Mouse (Mus musculus) myocyte (in vitro differentiated cells): Measurements from ENCODE around the gene Pdgfra. TPM values are rescaled to one million over a fixed set of nuclear protein-coding genes. Genes with fewer than 3 reads are reported as not detected.

Source experiments
- H3K27me3 ChIP-seq: one replicate; pipeline ENCODE4 v1.6.1; 2011; ENCODE audit not compliant: control insufficient read depth, insufficient read depth, insufficient read length
- H3K36me3 ChIP-seq: one replicate; pipeline ENCODE4 v1.6.1; 2011; ENCODE audit not compliant: control insufficient read depth, insufficient read depth
- H3K4me2 ChIP-seq: one replicate; pipeline ENCODE4 v1.6.1; 2011; ENCODE audit warnings: low read depth, control low read depth
- H3K4me3 ChIP-seq: one replicate; pipeline ENCODE4 v1.5.1; 2011; ENCODE audit warnings: mild to moderate bottlenecking, control low read depth, moderate library complexity
- H3K79me2 ChIP-seq: one replicate; pipeline ENCODE4 v1.6.1; 2011; ENCODE audit not compliant: control insufficient read depth, insufficient read depth
- H3ac ChIP-seq: one replicate; pipeline ENCODE4 v1.6.1; 2011; ENCODE audit not compliant: control insufficient read depth, insufficient read length
- CEBPB ChIP-seq: IDR thresholded peaks from 2 replicates; pipeline ENCODE4 v1.6.1; 2011; ENCODE audit warnings: mild to moderate bottlenecking, moderate library complexity; ENCODE audit not compliant: poor library complexity, insufficient read depth, severe bottlenecking
- E2F4 ChIP-seq: IDR thresholded peaks from one replicate; pipeline ENCODE4 v1.6.1; 2011; ENCODE audit warnings: mild to moderate bottlenecking, control low read depth, moderate library complexity; ENCODE audit not compliant: insufficient read depth
- MAX ChIP-seq: IDR thresholded peaks from one replicate; pipeline ENCODE4 v1.6.1; 2011; ENCODE audit warnings: low read depth, mild to moderate bottlenecking, control low read depth
- MYOD1 ChIP-seq, 3 experiments: IDR thresholded peaks; one replicate each; pipeline ENCODE4 v1.6.1; 2011; ENCODE audit warnings: control low read depth in 2 of 3, low read depth in 2 of 3, mild to moderate bottlenecking in 2 of 3, moderate library complexity in 1 of 3; ENCODE audit not compliant: insufficient read length in 2 of 3, control insufficient read depth in 1 of 3
- MYOG ChIP-seq, 3 experiments: IDR thresholded peaks; one replicate each; pipeline ENCODE4 v1.6.1; 2011; ENCODE audit warnings: control low read depth in 2 of 3, low read depth in 2 of 3, mild to moderate bottlenecking in 2 of 3; ENCODE audit not compliant: insufficient read length in 2 of 3, control insufficient read depth in 1 of 3, insufficient read depth in 1 of 3
- POLR2A ChIP-seq: IDR thresholded peaks from one replicate; pipeline ENCODE4 v1.6.1; 2011; ENCODE audit warnings: low read depth, mild to moderate bottlenecking, control low read depth, moderate library complexity; ENCODE audit not compliant: insufficient read length
- POLR2AphosphoS2 ChIP-seq: IDR thresholded peaks from one replicate; pipeline ENCODE4 v1.6.1; 2011; ENCODE audit warnings: low read depth, control low read depth; ENCODE audit not compliant: insufficient read length
- REST ChIP-seq: IDR thresholded peaks from one replicate; pipeline ENCODE4 v1.6.1; 2011; ENCODE audit warnings: mild to moderate bottlenecking, control low read depth, moderate library complexity; ENCODE audit not compliant: insufficient read depth, insufficient read length
- SRF ChIP-seq: IDR thresholded peaks from one replicate; pipeline ENCODE4 v1.6.1; 2011; ENCODE audit warnings: low read depth; ENCODE audit not compliant: control insufficient read depth, insufficient read length
- TCF12 ChIP-seq: IDR thresholded peaks from one replicate; pipeline ENCODE4 v1.6.1; 2011; ENCODE audit warnings: mild to moderate bottlenecking, control low read depth; ENCODE audit not compliant: poor library complexity, insufficient read depth, severe bottlenecking
- TCF3 ChIP-seq: IDR thresholded peaks from one replicate; pipeline ENCODE4 v1.6.1; 2011; ENCODE audit warnings: low read depth, control low read depth; ENCODE audit not compliant: insufficient read length
- USF1 ChIP-seq: IDR thresholded peaks from one replicate; pipeline ENCODE4 v1.6.1; 2011; ENCODE audit warnings: low read depth, mild to moderate bottlenecking, control low read depth, moderate library complexity
- polyA plus RNA-seq: library from polyadenylated mRNA; unstranded; fragments of >200 nt; fragmentation: generic; extraction: Trizol; gene quantifications from one replicate; pipeline ENCODE4 v1.2.1, GENCODE M21; 2012; ENCODE audit warnings: missing spikeins

The Pdgfra gene
- polyA plus RNA-seq, 1 experiment: 1.1 TPM

GRCm38 (mm10) chr5:75146469-75146868 lies 5.6 kb upstream of the Pdgfra start:
- Histone ChIP-seq H3K79me2 (no peaks in the 10 kb centered on the region), H3K4me2 (no peak overlapping the region), H3K4me3 (no peak overlapping the region), H3ac (no peak overlapping the region), H3K27me3 (no peaks in the 10 kb centered on the region), H3K36me3 (no peaks in the 10 kb centered on the region)
- TF ChIP-seq USF1 (no peak), SRF (no peak), CEBPB (no peak), E2F4 (no peak), TCF12 (no peak), REST (no peak), TCF3 (no peak), MAX (no peak), MYOG (IDR thresholded peaks at IDR 0.05; ENCODE audit: control insufficient read depth in 1 of 3, insufficient read depth in 1 of 3, insufficient read length in 2 of 3, low read depth in 2 of 3) (no peak)

- H3K4me3 ChIP-seq: no peak overlapping the region
- H3K4me2 ChIP-seq: no peak overlapping the region
- no peaks in the 10 kb centered on the region for H3K36me3 ChIP-seq
- no peak for TF ChIP-seq E2F4
- no peak for TF ChIP-seq POLR2A
- no peak for TF ChIP-seq USF1
- TF ChIP-seq TCF3: no peak
- TF ChIP-seq TCF12: no peak
- no peak for TF ChIP-seq CEBPB
- TF ChIP-seq MAX: no peak
- TF ChIP-seq MYOD1 (IDR thresholded peaks at IDR 0.05; ENCODE audit: control insufficient read depth in 1 of 3, insufficient read length in 2 of 3, low read depth in 2 of 3): no peak
- no peak for TF ChIP-seq MYOG (IDR thresholded peaks at IDR 0.05; ENCODE audit: control insufficient read depth in 1 of 3, insufficient read depth in 1 of 3, insufficient read length in 2 of 3, low read depth in 2 of 3)
- TF ChIP-seq SRF: no peak
- TF ChIP-seq REST: no peak
- TF ChIP-seq POLR2AphosphoS2: no peak
- no peaks in the 10 kb centered on the region for H3K27me3 ChIP-seq
- H3ac ChIP-seq: no peak overlapping the region
- no peaks in the 10 kb centered on the region for H3K79me2 ChIP-seq
These were observed 3.6 kb upstream of the Pdgfra start for GRCm38 (mm10) chr5:75148343-75149127.

GRCm38 (mm10) chr5:75149380-75149779 lies 2.7 kb upstream of the Pdgfra start:
- Histone ChIP-seq H3K79me2 (no peaks in the 10 kb centered on the region), H3K4me3 (no peak overlapping the region), H3K4me2 (no peak overlapping the region), H3K27me3 (no peaks in the 10 kb centered on the region), H3K36me3 (no peaks in the 10 kb centered on the region), H3ac (no peak overlapping the region)
- TF ChIP-seq E2F4 (no peak), CEBPB (no peak), SRF (no peak), TCF3 (no peak), MAX (no peak), MYOG (IDR thresholded peaks at IDR 0.05; ENCODE audit: control insufficient read depth in 1 of 3, insufficient read depth in 1 of 3, insufficient read length in 2 of 3, low read depth in 2 of 3) (no peak), REST (no peak), POLR2AphosphoS2 (no peak), POLR2A (no peak)

- Histone ChIP-seq H3ac (no peak overlapping the region), H3K4me3 (no peak overlapping the region), H3K79me2 (no peaks in the 10 kb centered on the region), H3K36me3 (no peaks in the 10 kb centered on the region), H3K27me3 (no peaks in the 10 kb centered on the region), H3K4me2 (no peak overlapping the region)
- TF ChIP-seq TCF3 (no peak), TCF12 (no peak), MYOD1 (IDR thresholded peaks at IDR 0.05; ENCODE audit: control insufficient read depth in 1 of 3, insufficient read length in 2 of 3, low read depth in 2 of 3) (no peak), MYOG (IDR thresholded peaks at IDR 0.05; ENCODE audit: control insufficient read depth in 1 of 3, insufficient read depth in 1 of 3, insufficient read length in 2 of 3, low read depth in 2 of 3) (no peak), E2F4 (no peak), CEBPB (no peak), SRF (no peak), REST (no peak), USF1 (no peak), MAX (no peak), POLR2AphosphoS2 (no peak), POLR2A (no peak)
These were observed 2.2 kb upstream of the Pdgfra start for GRCm38 (mm10) chr5:75149880-75150279.
